Mouse (Mus musculus) cortical plate, adult 2 months (tissue): ENCODE measurements around the gene Fzd4.
A peak's percentile ranks its signal among the peaks of the same experiment; 100 is the strongest.

Experiments
- CTCF ChIP-seq: fragments of 200-500 bp; IDR thresholded peaks from 2 replicates; pipeline ENCODE4 v1.5.1; 2011; ENCODE audit warnings: mild to moderate bottlenecking, control low read depth, low read length; ENCODE audit not compliant: insufficient read depth; ENCODE audit errors: extremely low read depth
- POLR2A ChIP-seq: fragments of 200-500 bp; IDR thresholded peaks from 2 replicates; pipeline ENCODE4 v1.6.1; 2011; ENCODE audit warnings: mild to moderate bottlenecking, low read length, control low read depth; ENCODE audit not compliant: insufficient read depth; ENCODE audit errors: extremely low read depth

DNA sequence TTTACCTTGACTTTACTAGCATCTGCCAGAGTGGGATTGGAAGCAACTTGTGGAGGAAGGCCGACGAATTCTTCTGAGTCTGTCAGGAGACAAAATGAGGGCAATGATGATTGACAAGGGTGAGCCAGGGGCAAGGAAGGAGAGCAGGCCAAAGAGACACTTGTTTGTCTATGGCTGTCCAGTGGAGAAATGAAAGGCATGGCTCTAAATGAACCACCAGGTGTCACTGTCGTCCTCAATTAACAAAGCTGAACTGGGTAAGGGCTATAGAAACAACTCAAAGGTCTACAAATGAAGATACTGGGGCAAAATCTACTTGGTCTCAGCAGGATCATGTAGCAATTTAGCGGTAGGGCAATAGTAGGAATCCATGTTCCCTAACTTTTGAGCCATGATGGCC is 33.4 kb downstream of the Fzd4 start:
- TF ChIP-seq POLR2A (no peak), CTCF (peak; percentile 43; the same call in 1 of the 2 replicates)
